Mouse (Mus musculus): ENCODE data around the gene Gm4175.
"Not testable (repeated sequence)": the region's sequence is repeated elsewhere in the genome, so short reads cannot be mapped to it uniquely, and the experiment has no call there.

Gm4175 gene

GRCm38 (mm10) chr7:21761375-21761774 lies at the start of gene Gm4175:
TSS of gene Gm4175 (minus strand) at chr7:21761475.
- DNase-seq (ENCODE audit: low read depth): not testable (repeated sequence)

- not testable (repeated sequence) for DNase-seq (ENCODE audit: low read depth)
Observed at GRCm38 (mm10) chr7:21796628-21797027, 35.4 kb upstream of the Gm4175 start, which contains the start of gene Gm4177. TSS of gene Gm4177 (minus strand) at chr7:21796728.
